Mouse (Mus musculus): ENCODE data around the gene Capg.

The Capg gene

GRCm38 (mm10) chr6:72544283-72544987, at the start of gene Capg:
TSS of gene Capg (plus strand) at chr6:72544391.
- DNase-seq (ENCODE audit: low spot score in 2 of 2) = peak; percentile 41 to 44

GRCm38 (mm10) chr6:72498950-72499349, 45.2 kb upstream of the Capg start:
- DNase-seq (ENCODE audit: low spot score in 2 of 2) = no peak

- no peak for DNase-seq (ENCODE audit: low spot score in 2 of 2)
Measured at GRCm38 (mm10) chr6:72503309-72503708, 40.9 kb upstream of the Capg start.

GRCm38 (mm10) chr6:72503939-72504338, 40.3 kb upstream of the Capg start:
- DNase-seq (ENCODE audit: low spot score in 2 of 2) = no peak

GRCm38 (mm10) chr6:72506104-72506503, 38.1 kb upstream of the Capg start:
- no peak for DNase-seq (ENCODE audit: low spot score in 2 of 2)

- no peak for DNase-seq (ENCODE audit: low spot score in 2 of 2)
Measured at GRCm38 (mm10) chr6:72508596-72508995, 35.6 kb upstream of the Capg start.

- DNase-seq (ENCODE audit: low spot score in 2 of 2) = no peak
Measured at GRCm38 (mm10) chr6:72509872-72510435, 34.2 kb upstream of the Capg start.

GRCm38 (mm10) chr6:72510686-72511421, 33.3 kb upstream of the Capg start:
- no peak for DNase-seq (ENCODE audit: low spot score in 2 of 2)

GRCm38 (mm10) chr6:72512386-72513070, 31.7 kb upstream of the Capg start:
- peak; percentile 64 to 68 for DNase-seq (ENCODE audit: low spot score in 2 of 2)

- no peak for DNase-seq (ENCODE audit: low spot score in 2 of 2)
Measured at GRCm38 (mm10) chr6:72513071-72513440, 31.1 kb upstream of the Capg start.

- no peak for DNase-seq (ENCODE audit: low spot score in 2 of 2)
Measured at GRCm38 (mm10) chr6:72515644-72516043, 28.5 kb upstream of the Capg start.

GRCm38 (mm10) chr6:72518842-72519241, 25.3 kb upstream of the Capg start:
- DNase-seq (ENCODE audit: low spot score in 2 of 2) = no peak

GRCm38 (mm10) chr6:72519303-72519702, 24.9 kb upstream of the Capg start:
- DNase-seq (ENCODE audit: low spot score in 2 of 2) = no peak

- no peak for DNase-seq (ENCODE audit: low spot score in 2 of 2)
Measured at GRCm38 (mm10) chr6:72519892-72520663, 24.1 kb upstream of the Capg start.

- no peak for DNase-seq (ENCODE audit: low spot score in 2 of 2)
Measured at GRCm38 (mm10) chr6:72520904-72521303, 23.3 kb upstream of the Capg start.

- DNase-seq (ENCODE audit: low spot score in 2 of 2) = no peak
Measured at GRCm38 (mm10) chr6:72521607-72522006, 22.6 kb upstream of the Capg start, which contains the start of gene Sh2d6. TSS of gene Sh2d6 (minus strand) at chr6:72521707.

- DNase-seq (ENCODE audit: low spot score in 2 of 2) = no peak
Measured at GRCm38 (mm10) chr6:72522288-72522687, 21.9 kb upstream of the Capg start.

- no peak for DNase-seq (ENCODE audit: low spot score in 2 of 2)
Measured at GRCm38 (mm10) chr6:72523222-72523621, 21.0 kb upstream of the Capg start.

GRCm38 (mm10) chr6:72524160-72524559, 20.0 kb upstream of the Capg start:
- no peak for DNase-seq (ENCODE audit: low spot score in 2 of 2)

- no peak for DNase-seq (ENCODE audit: low spot score in 2 of 2)
Measured at GRCm38 (mm10) chr6:72527070-72527469, 17.1 kb upstream of the Capg start.

- DNase-seq (ENCODE audit: low spot score in 2 of 2) = no peak
Measured at GRCm38 (mm10) chr6:72528410-72529151, 15.6 kb upstream of the Capg start.

Measured in thymus, postnatal 10 days (tissue).